Mouse (Mus musculus) neural tube, embryonic 13.5 days (tissue): ENCODE measurements at regions not wholly inside any gene's neighbourhood (a gene's known extent, or its start where the extent isn't known, plus 50 kb on each side); places are given as distances from the start of the nearest gene placed in this dataset.

Source experiments
- ATAC-seq: fragments of 200-750 bp; cut with Nextera tagmentation; 2 replicates; pipeline ENCODE4 v1.8.0; 2017; ENCODE audit warnings: low read depth, mild to moderate bottlenecking, moderate TSS enrichment, moderate library complexity
- H3K27ac ChIP-seq: fragments of 300-500 bp; sonication (generic); replicated peaks from 2 replicates; pipeline ENCODE4 v1.5.1; 2015; ENCODE audit warnings: moderate library complexity, mild to moderate bottlenecking, inconsistent platforms
- H3K27me3 ChIP-seq: fragments of 300-500 bp; sonication (generic); 2 replicates; pipeline ENCODE4 v1.6.1; 2015; ENCODE audit warnings: mild to moderate bottlenecking, inconsistent platforms
- H3K36me3 ChIP-seq: fragments of 300-500 bp; sonication (generic); 2 replicates; pipeline ENCODE4 v1.6.1; 2015; ENCODE audit warnings: mild to moderate bottlenecking, inconsistent platforms
- H3K4me1 ChIP-seq: fragments of 300-500 bp; sonication (generic); replicated peaks from 2 replicates; pipeline ENCODE4 v1.6.1; 2015; ENCODE audit warnings: inconsistent platforms
- H3K4me2 ChIP-seq: fragments of 300-500 bp; sonication (generic); 2 replicates; pipeline ENCODE4 v1.6.1; 2015; ENCODE audit warnings: inconsistent platforms, mild to moderate bottlenecking, moderate library complexity
- H3K4me3 ChIP-seq: fragments of 300-500 bp; sonication (generic); 2 replicates; pipeline ENCODE4 v1.5.1; 2015; ENCODE audit warnings: mild to moderate bottlenecking, inconsistent platforms
- H3K9ac ChIP-seq: fragments of 300-500 bp; sonication (generic); 2 replicates; pipeline ENCODE4 v1.6.1; 2015; ENCODE audit warnings: moderate library complexity, mild to moderate bottlenecking, inconsistent platforms
- H3K9me3 ChIP-seq: fragments of 300-500 bp; sonication (generic); 2 replicates; pipeline ENCODE4 v1.6.1; 2016; ENCODE audit warnings: inconsistent platforms
- WGBS: fragments of 180-500 bp; shearing (Covaris S2); methylation state at CpG from one replicate; pipeline ENCODE4 v1.1.7; 2015; 5-methylcytosine and 5-hydroxymethylcytosine counted together

DNA sequence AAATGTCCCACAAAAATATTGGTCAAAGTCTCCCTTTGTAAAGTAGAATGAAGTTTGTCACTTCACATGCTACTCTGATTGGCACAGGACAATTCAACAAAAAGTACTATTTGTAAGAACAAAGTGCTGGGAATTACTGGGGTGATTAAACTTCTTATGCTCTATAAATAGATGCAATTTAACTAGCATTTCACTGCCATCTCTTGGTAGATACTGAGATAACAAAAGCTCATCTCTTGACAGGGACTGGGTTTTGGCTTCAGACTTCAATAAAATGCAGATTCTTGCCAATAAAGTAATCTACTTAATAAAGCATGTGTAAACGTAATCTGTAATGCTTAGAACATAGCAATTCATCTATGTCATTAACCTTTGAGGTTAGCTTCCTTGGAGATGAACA is 56.5 kb upstream of the Setmar start:
- H3K4me1 ChIP-seq: no peaks in the 10 kb centered on the region

More for the DNA sequence above, 56.5 kb upstream of the Setmar start:
- H3K36me3 ChIP-seq: no peaks in the 10 kb centered on the region
- no peak for ATAC-seq
- H3K27me3 ChIP-seq: no peaks in the 10 kb centered on the region
- no peak overlapping the region for H3K4me2 ChIP-seq
- WGBS: 24% methylated on average over 1 of the region's 1 CpGs
- H3K9me3 ChIP-seq: 0 out of 2 replicates have a peak, but pooled peaks cover 4% of the 10 kb centered on the region
- H3K9ac ChIP-seq: no peak overlapping the region
- no peak overlapping the region for H3K4me3 ChIP-seq
- no peak overlapping the region for H3K27ac ChIP-seq
